Mouse (Mus musculus) layer of hippocampus, postnatal 14 days (tissue): ENCODE results near the gene Homez. TPM values are rescaled to one million over a fixed set of nuclear protein-coding genes. Genes with fewer than 3 reads are reported as not detected.

ENCODE experiments used
- total RNA-seq, 2 experiments: library from RNA; stranded (reverse); gene quantifications; 2 replicates each; pipeline ENCODE4 v1.2.3; 2021

Homez gene
- total RNA-seq, 2 experiments from 2014 or later = 20.8 to 21.7 TPM

Other genes starting within 250 kb of the Homez start
- gene Psmb11, start 249.5 kb downstream of the Homez start, total RNA-seq = under 1 TPM; 0.35 to 0.38 TPM
- gene Gm17606, start 230.0 kb downstream of the Homez start, total RNA-seq = not detected
- gene Cdh24, start 229.6 kb downstream of the Homez start, total RNA-seq = 10 to 100 TPM; 20.5 to 21.0 TPM
- gene 1700123O20Rik, start 184.7 kb downstream of the Homez start, total RNA-seq = 10 to 100 TPM; 25.8 to 27.8 TPM
- 100 to 1,000 TPM; 210 to 221 TPM for gene Acin1, start 184.0 kb downstream of the Homez start, total RNA-seq
- under 1 TPM in 1 of 2 experiments, not detected in 1; 0.21 TPM for gene Gm29776, start 172.1 kb downstream of the Homez start, total RNA-seq
- not detected for gene Cebpe, start 158.8 kb downstream of the Homez start, total RNA-seq
- 10 to 100 TPM; 66.1 to 66.2 TPM for gene Slc7a8, start 89.0 kb downstream of the Homez start, total RNA-seq
- not detected for gene Rnf212b, start 56.8 kb downstream of the Homez start, total RNA-seq
- 10 to 100 TPM; 24.3 to 27.5 TPM for gene Ppp1r3e, start 6.6 kb upstream of the Homez start, total RNA-seq
- gene Bcl2l2, start 12.4 kb upstream of the Homez start, total RNA-seq = 10 to 100 TPM; 95.3 to 96.8 TPM
- under 1 TPM; 0.30 to 0.88 TPM for gene Gm20521, start 12.5 kb upstream of the Homez start, total RNA-seq
- gene Pabpn1, start 21.5 kb upstream of the Homez start, total RNA-seq = 100 to 1,000 TPM; 256 to 278 TPM
- gene Slc22a17, start 42.2 kb upstream of the Homez start, total RNA-seq = 100 to 1,000 TPM; 676 to 680 TPM
- 10 to 100 TPM; 14.7 to 17.0 TPM for gene Efs, start 55.2 kb upstream of the Homez start, total RNA-seq
- not detected for gene Il25, start 61.7 kb upstream of the Homez start, total RNA-seq
- 10 to 100 TPM; 57.9 to 58.0 TPM for gene Cmtm5, start 65.3 kb upstream of the Homez start, total RNA-seq
- 1 to 10 TPM; 2.0 to 2.8 TPM for gene Myh6, start 96.0 kb upstream of the Homez start, total RNA-seq
- not detected for gene Gm17428, start 106.0 kb upstream of the Homez start, total RNA-seq
- gene Myh7, start 123.7 kb upstream of the Homez start, total RNA-seq = 1 to 10 TPM; 4.0 to 5.4 TPM
- gene Ngdn, start 144.5 kb upstream of the Homez start, total RNA-seq = 10 to 100 TPM; 28.6 to 33.5 TPM
- 10 to 100 TPM; 41.2 to 48.8 TPM for gene Zfhx2, start 221.4 kb upstream of the Homez start, total RNA-seq
- 10 to 100 TPM; 21.7 to 24.7 TPM for gene Thtpa, start 223.8 kb upstream of the Homez start, total RNA-seq
- gene Ap1g2, start 235.6 kb upstream of the Homez start, total RNA-seq = 10 to 100 TPM; 15.8 to 18.6 TPM
- gene Jph4, start 246.0 kb upstream of the Homez start, total RNA-seq = 100 to 1,000 TPM; 408 to 411 TPM